Mouse (Mus musculus) forebrain, embryonic 12.5 days (tissue): ENCODE results near the gene Inava. TPM values are rescaled to one million over a fixed set of nuclear protein-coding genes. Genes with fewer than 3 reads are reported as not detected.
A peak's percentile ranks its signal among the peaks of the same experiment; 100 is the strongest.

Experiments used
- ATAC-seq: fragments of 200-750 bp; cut with Nextera tagmentation; 2 replicates; pipeline ENCODE4 v1.8.0; 2017; ENCODE audit warnings: moderate TSS enrichment; ENCODE audit not compliant: low FRiP score
- H3K27ac ChIP-seq: fragments of 300-500 bp; sonication (generic); 2 replicates; pipeline ENCODE4 v1.5.1; 2016; ENCODE audit warnings: mild to moderate bottlenecking
- H3K27me3 ChIP-seq: fragments of 300-500 bp; sonication (generic); 2 replicates; pipeline ENCODE4 v1.6.1; 2016; ENCODE audit warnings: mild to moderate bottlenecking
- H3K36me3 ChIP-seq: fragments of 300-500 bp; sonication (generic); replicated peaks from 2 replicates; pipeline ENCODE4 v1.6.1; 2016; ENCODE audit warnings: mild to moderate bottlenecking
- H3K4me1 ChIP-seq: fragments of 300-500 bp; sonication (generic); 2 replicates; pipeline ENCODE4 v1.6.1; 2016
- H3K4me2 ChIP-seq: fragments of 300-500 bp; sonication (generic); 2 replicates; pipeline ENCODE4 v1.6.1; 2016; ENCODE audit warnings: mild to moderate bottlenecking, moderate library complexity
- H3K4me3 ChIP-seq: fragments of 300-500 bp; sonication (generic); replicated peaks from 2 replicates; pipeline ENCODE4 v1.5.1; 2016; ENCODE audit warnings: mild to moderate bottlenecking
- H3K9ac ChIP-seq: fragments of 300-500 bp; sonication (generic); 2 replicates; pipeline ENCODE4 v1.6.1; 2016; ENCODE audit warnings: mild to moderate bottlenecking
- H3K9me3 ChIP-seq: fragments of 300-500 bp; sonication (generic); 2 replicates; pipeline ENCODE4 v1.6.1; 2016
- WGBS: fragments of 180-500 bp; shearing (Covaris S2); methylation state at CpG from one replicate; pipeline ENCODE4 v1.1.7; 2016; 5-methylcytosine and 5-hydroxymethylcytosine counted together
- polyA plus RNA-seq: library from polyadenylated mRNA; unstranded; fragments of >200 nt; fragmentation: Nextera tagmentation; extraction: Ambion mirVana; gene quantifications from 2 replicates; pipeline ENCODE4 v1.2.1, GENCODE M21; 2016

The Inava gene
- polyA plus RNA-seq, 1 experiment from 2014 or later, result 13.9 TPM

DNA sequence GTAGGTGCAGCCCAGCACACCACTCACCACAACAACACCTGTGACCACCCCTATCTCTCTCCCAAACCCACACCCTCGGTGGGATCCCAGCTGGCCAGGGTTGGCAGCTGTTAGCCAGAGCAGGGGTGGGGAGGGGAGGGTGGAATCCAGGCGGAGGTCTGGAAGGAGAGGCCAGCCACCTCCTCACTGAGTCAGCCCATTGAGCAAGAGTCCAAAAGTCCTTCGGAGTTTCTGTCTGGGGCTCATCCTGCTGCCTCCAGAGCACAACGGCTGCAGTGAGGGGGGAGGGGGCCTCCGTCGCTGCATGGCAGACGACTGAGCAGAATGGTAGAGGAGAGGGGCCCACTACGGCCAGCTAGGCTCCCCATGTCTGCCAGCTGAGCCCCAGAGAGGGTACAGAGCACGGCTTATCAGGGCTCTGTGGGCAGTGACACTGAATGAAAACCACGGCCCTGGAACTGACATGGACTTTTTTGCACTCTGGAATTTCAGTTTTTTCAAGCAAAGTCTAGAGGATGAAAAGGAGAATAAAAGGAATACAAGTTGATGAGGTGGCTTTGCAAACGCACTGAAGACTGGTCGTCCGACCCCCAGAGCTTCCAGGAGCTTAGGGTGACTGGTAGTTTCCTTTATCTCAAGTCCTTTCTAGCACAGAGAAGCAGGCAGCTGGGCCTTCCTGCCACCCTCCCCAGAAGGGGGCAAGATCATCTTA, 5.6 kb downstream of the Inava start:
- peak overlapping the region; percentile 1; the same call in 1 of the 2 replicates for H3K27ac ChIP-seq
- H3K27me3 ChIP-seq, result 0 out of 2 replicates have a peak, but pooled peaks cover 7% of the 10 kb centered on the region
- 13% methylated on average over 13 of the region's 13 CpGs for WGBS
- no peak overlapping the region for H3K4me3 ChIP-seq
- H3K9ac ChIP-seq, result peak overlapping the region; percentile 17
- H3K4me2 ChIP-seq, result peak overlapping the region; percentile 17
- peaks cover 39% of the 10 kb centered on the region for H3K36me3 ChIP-seq
- ATAC-seq, result peak; percentile 34
- H3K4me1 ChIP-seq, result peaks cover 58% of the 10 kb centered on the region
- no peaks in the 10 kb centered on the region for H3K9me3 ChIP-seq

GRCm38 (mm10) chr1:136227870-136228269, 6.2 kb downstream of the Inava start:
- Histone ChIP-seq H3K4me2 (no peak overlapping the region), H3K9ac (no peak overlapping the region), H3K9me3 (no peaks in the 10 kb centered on the region), H3K27ac (no peak overlapping the region), H3K4me3 (no peak overlapping the region), H3K36me3 (peaks cover 43% of the 10 kb centered on the region), H3K4me1 (peaks cover 52% of the 10 kb centered on the region), H3K27me3 (0 out of 2 replicates have a peak, but pooled peaks cover 7% of the 10 kb centered on the region)
- ATAC-seq, result no peak
- 74% methylated on average over 4 of the region's 4 CpGs for WGBS

- Histone ChIP-seq H3K9ac (no peak overlapping the region), H3K4me3 (no peak overlapping the region), H3K36me3 (peaks cover 54% of the 10 kb centered on the region), H3K9me3 (no peaks in the 10 kb centered on the region), H3K27ac (no peak overlapping the region), H3K4me2 (no peak overlapping the region), H3K27me3 (0 out of 2 replicates have a peak, but pooled peaks cover 7% of the 10 kb centered on the region), H3K4me1 (peaks cover 39% of the 10 kb centered on the region)
- ATAC-seq, result no peak
- 93% methylated on average over 8 of the region's 8 CpGs for WGBS
Observed at GRCm38 (mm10) chr1:136226626-136227025, 7.4 kb downstream of the Inava start.

GRCm38 (mm10) chr1:136225846-136226245, 8.2 kb downstream of the Inava start:
- no peak for ATAC-seq
- Histone ChIP-seq H3K27me3 (0 out of 2 replicates have a peak, but pooled peaks cover 7% of the 10 kb centered on the region), H3K36me3 (peaks cover 61% of the 10 kb centered on the region), H3K4me1 (peaks cover 31% of the 10 kb centered on the region), H3K4me3 (no peak overlapping the region), H3K4me2 (no peak overlapping the region), H3K9me3 (no peaks in the 10 kb centered on the region), H3K27ac (no peak overlapping the region), H3K9ac (no peak overlapping the region)
- 93% methylated on average over 8 of the region's 8 CpGs for WGBS

- Histone ChIP-seq H3K9me3 (no peaks in the 10 kb centered on the region), H3K36me3 (peaks cover 80% of the 10 kb centered on the region), H3K4me2 (no peak overlapping the region), H3K4me1 (peaks cover 12% of the 10 kb centered on the region), H3K9ac (no peak overlapping the region), H3K4me3 (no peak overlapping the region), H3K27me3 (0 out of 2 replicates have a peak, but pooled peaks cover 3% of the 10 kb centered on the region), H3K27ac (no peak overlapping the region)
- 91% methylated on average over 10 of the region's 10 CpGs for WGBS
- ATAC-seq, result no peak
Observed at GRCm38 (mm10) chr1:136223758-136224342, 10.2 kb downstream of the Inava start.

- WGBS, result 91% methylated on average over 10 of the region's 10 CpGs
- Histone ChIP-seq H3K4me1 (no peaks in the 10 kb centered on the region), H3K36me3 (peaks cover 92% of the 10 kb centered on the region)
Observed at GRCm38 (mm10) chr1:136222386-136222785, 11.7 kb downstream of the Inava start.

GRCm38 (mm10) chr1:136220037-136220871, 13.8 kb downstream of the Inava start:
- H3K27ac ChIP-seq, result no peak overlapping the region
- no peaks in the 10 kb centered on the region for H3K4me1 ChIP-seq
- no peak for ATAC-seq
- peaks cover 91% of the 10 kb centered on the region for H3K36me3 ChIP-seq
- H3K4me3 ChIP-seq, result no peak overlapping the region
- H3K9ac ChIP-seq, result no peak overlapping the region
- H3K4me2 ChIP-seq, result no peak overlapping the region
- no peaks in the 10 kb centered on the region for H3K9me3 ChIP-seq
- H3K27me3 ChIP-seq, result no peaks in the 10 kb centered on the region
- WGBS, result 87% methylated on average over 10 of the region's 10 CpGs

More at GRCm38 (mm10) chr1:136222386-136222785, 11.7 kb downstream of the Inava start:
- Histone ChIP-seq H3K27ac (no peak overlapping the region), H3K27me3 (no peaks in the 10 kb centered on the region), H3K9ac (no peak overlapping the region), H3K9me3 (no peaks in the 10 kb centered on the region), H3K4me2 (no peak overlapping the region), H3K4me3 (no peak overlapping the region)
- ATAC-seq, result no peak

- Histone ChIP-seq H3K4me2 (no peak overlapping the region), H3K27ac (no peak overlapping the region), H3K4me3 (no peak overlapping the region), H3K9ac (no peak overlapping the region), H3K36me3 (peaks cover 55% of the 10 kb centered on the region), H3K27me3 (no peaks in the 10 kb centered on the region), H3K9me3 (no peaks in the 10 kb centered on the region), H3K4me1 (no peaks in the 10 kb centered on the region)
- WGBS, result 88% methylated on average over 15 of the region's 15 CpGs
- ATAC-seq, result no peak
Observed at GRCm38 (mm10) chr1:136214304-136214703, 19.8 kb downstream of the Inava start.

DNA sequence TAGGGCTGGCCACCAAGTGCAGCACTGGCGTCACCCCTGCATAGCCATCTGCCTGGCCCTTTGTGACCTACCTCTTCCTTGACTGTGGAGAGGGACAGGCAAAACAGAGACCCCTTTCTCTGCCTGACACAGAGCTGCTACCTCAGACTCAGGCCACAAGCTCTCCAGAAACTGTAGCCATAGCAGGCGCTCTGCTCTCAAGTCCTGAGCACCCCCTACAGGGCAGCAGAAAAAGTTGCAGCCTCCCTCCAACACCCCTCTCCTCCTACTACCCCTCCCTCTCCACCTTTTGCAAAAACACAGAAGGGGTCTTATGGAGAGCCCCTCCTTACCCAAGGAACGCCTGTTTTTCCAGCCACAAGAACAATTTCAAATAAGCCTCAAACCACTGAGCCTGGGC, 21.3 kb downstream of the Inava start, which contains the start of gene Mroh3:
Gene Mroh3 (minus strand): TSS at position 26 of the 400 bp plus-strand sequence.
- no peak within 1 kb of the TSS for H3K4me2 ChIP-seq
- WGBS, result 34% methylated on average over 3 of the region's 3 CpGs
- H3K36me3 ChIP-seq, result peaks cover 40% of the 10 kb centered on the region
- no peak within 1 kb of the TSS for H3K4me3 ChIP-seq
- no peak within 1 kb of the TSS for H3K27ac ChIP-seq
- no peaks in the 10 kb centered on the region for H3K4me1 ChIP-seq
- H3K9ac ChIP-seq, result no peak within 1 kb of the TSS
- ATAC-seq, result peak; percentile 49
- no peaks in the 10 kb centered on the region for H3K27me3 ChIP-seq
- H3K9me3 ChIP-seq, result no peaks in the 10 kb centered on the region

DNA sequence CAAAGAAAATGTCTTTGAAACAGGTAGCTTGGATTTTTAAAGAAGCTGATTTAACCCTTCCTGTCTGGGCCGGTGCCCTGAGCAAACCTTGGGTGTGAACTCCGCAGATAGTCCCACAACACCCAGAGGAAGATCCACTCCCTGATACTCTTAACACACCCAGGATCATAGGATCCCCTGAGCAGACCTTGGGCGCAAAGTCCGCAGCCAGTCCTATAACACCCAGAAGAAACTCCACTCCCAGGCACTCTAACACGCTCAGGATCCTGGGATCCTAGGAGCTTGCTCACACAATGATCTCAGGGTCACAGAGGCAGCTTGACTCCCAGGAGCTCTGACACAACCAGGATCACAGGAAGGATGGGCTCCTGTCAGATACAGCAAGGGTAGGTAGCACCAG, 44.0 kb downstream of the Inava start:
- Histone ChIP-seq H3K9ac (no peak overlapping the region), H3K27me3 (no peaks in the 10 kb centered on the region), H3K4me1 (no peaks in the 10 kb centered on the region), H3K9me3 (no peaks in the 10 kb centered on the region), H3K27ac (no peak overlapping the region), H3K36me3 (no peaks in the 10 kb centered on the region), H3K4me3 (no peak overlapping the region), H3K4me2 (no peak overlapping the region)
- no peak for ATAC-seq
- WGBS, result 90% methylated on average over 5 of the region's 5 CpGs

DNA sequence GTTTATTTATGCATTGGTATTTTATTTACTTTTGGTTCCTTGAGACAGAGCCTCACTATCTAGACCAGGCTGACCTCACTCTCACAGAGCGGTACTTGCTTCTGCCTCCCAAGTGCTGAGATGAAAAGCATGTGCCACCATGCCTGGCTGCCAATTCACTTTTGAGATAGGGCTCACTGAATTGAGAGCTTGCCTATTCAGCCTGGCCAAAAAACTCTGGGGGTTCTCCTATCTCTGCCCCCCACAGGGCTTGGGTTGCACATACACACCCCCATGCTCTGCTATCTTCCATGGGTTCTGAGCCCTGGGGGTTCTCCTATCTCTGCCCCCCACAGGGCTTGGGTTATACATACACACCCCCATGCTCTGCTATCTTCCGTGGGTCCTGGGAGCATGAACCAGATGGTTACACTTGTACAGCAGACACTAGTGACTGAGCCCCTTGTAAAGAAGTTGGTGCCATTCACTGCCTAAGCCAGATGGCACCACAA, 54.5 kb downstream of the Inava start:
- Histone ChIP-seq H3K36me3 (peaks cover 24% of the 10 kb centered on the region), H3K4me1 (peaks cover 9% of the 10 kb centered on the region), H3K9me3 (no peaks in the 10 kb centered on the region), H3K4me3 (no peak overlapping the region), H3K9ac (no peak overlapping the region), H3K27me3 (no peaks in the 10 kb centered on the region), H3K4me2 (no peak overlapping the region), H3K27ac (no peak overlapping the region)
- 81% methylated on average over 2 of the region's 2 CpGs for WGBS
- no peak for ATAC-seq

DNA sequence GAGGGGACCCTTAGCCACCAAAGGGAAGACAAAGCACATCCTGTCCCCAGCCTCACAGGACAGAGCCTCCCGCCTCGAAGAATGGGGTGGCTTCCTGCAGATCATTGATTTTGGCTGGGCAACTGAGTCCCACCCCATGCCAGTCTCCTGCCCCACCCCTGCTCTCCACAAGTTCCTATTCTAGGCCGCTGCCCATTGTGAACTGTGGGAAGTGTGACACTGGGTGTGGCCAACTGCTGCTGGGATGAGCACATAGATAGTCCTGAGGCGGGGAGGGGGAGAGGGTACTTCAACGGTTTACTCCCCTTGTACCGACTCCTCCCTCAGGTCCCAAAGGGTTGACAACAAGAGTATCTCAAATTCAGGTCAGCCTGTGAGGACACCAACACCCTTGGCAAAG, 55.3 kb downstream of the Inava start:
- no peak overlapping the region for H3K9ac ChIP-seq
- H3K4me3 ChIP-seq, result no peak overlapping the region
- ATAC-seq, result no peak
- peaks cover 32% of the 10 kb centered on the region for H3K36me3 ChIP-seq
- H3K9me3 ChIP-seq, result no peaks in the 10 kb centered on the region
- no peak overlapping the region for H3K4me2 ChIP-seq
- H3K27me3 ChIP-seq, result no peaks in the 10 kb centered on the region
- 85% methylated on average over 6 of the region's 6 CpGs for WGBS
- peaks cover 17% of the 10 kb centered on the region for H3K4me1 ChIP-seq
- H3K27ac ChIP-seq, result no peak overlapping the region
